Mouse (Mus musculus) intestine, embryonic 14.5 days (tissue): Measurements from ENCODE around the gene Krtap3-2. TPM values are rescaled to one million over a fixed set of nuclear protein-coding genes. Genes with fewer than 3 reads are reported as not detected.

Experiments used
- ATAC-seq: fragments of 200-750 bp; cut with Nextera tagmentation; replicated peaks from 2 replicates; pipeline ENCODE4 v1.8.0; 2017; ENCODE audit warnings: low read depth, moderate number of reproducible peaks, moderate TSS enrichment, moderate library complexity; ENCODE audit not compliant: low FRiP score, low TSS enrichment
- DNase-seq: peaks from one replicate; pipeline ENCODE4 v3.0.0-alpha.2; 2018; ENCODE audit warnings: low spot score
- H3K27ac ChIP-seq: fragments of 300-500 bp; sonication (generic); 2 replicates; pipeline ENCODE4 v1.5.1; 2014; ENCODE audit warnings: low read depth, mild to moderate bottlenecking, control low read depth
- H3K27me3 ChIP-seq: fragments of 300-500 bp; sonication (generic); replicated peaks from 2 replicates; pipeline ENCODE4 v1.6.1; 2014; ENCODE audit warnings: low read length, control low read depth; ENCODE audit not compliant: control insufficient read depth, insufficient read depth
- H3K36me3 ChIP-seq: fragments of 300-500 bp; sonication (generic); 2 replicates; pipeline ENCODE4 v1.6.1; 2014; ENCODE audit warnings: low read length, control low read depth; ENCODE audit not compliant: control insufficient read depth, insufficient read depth
- H3K4me1 ChIP-seq: fragments of 300-500 bp; sonication (generic); replicated peaks from 2 replicates; pipeline ENCODE4 v1.6.1; 2014; ENCODE audit warnings: low read length, control low read depth, mixed read lengths; ENCODE audit not compliant: control insufficient read depth, insufficient read depth
- H3K4me2 ChIP-seq: fragments of 300-500 bp; sonication (generic); 2 replicates; pipeline ENCODE4 v1.6.1; 2014; ENCODE audit warnings: low read length
- H3K4me3 ChIP-seq: fragments of 300-500 bp; sonication (generic); 2 replicates; pipeline ENCODE4 v1.5.1; 2014; ENCODE audit warnings: low read depth, low read length, control low read depth, mixed read lengths
- H3K9ac ChIP-seq: fragments of 300-500 bp; sonication (generic); 2 replicates; pipeline ENCODE4 v1.6.1; 2014; ENCODE audit warnings: mild to moderate bottlenecking, low read length
- H3K9me3 ChIP-seq: fragments of 300-500 bp; sonication (generic); 2 replicates; pipeline ENCODE4 v1.6.1; 2016; ENCODE audit warnings: low read length, control low read depth; ENCODE audit not compliant: control insufficient read depth
- WGBS: fragments of 180-500 bp; shearing (Covaris S2); extraction: QIAGEN DNeasy Blood & Tissue Kit; methylation state at CpG from one replicate; pipeline ENCODE4 v1.1.7; 2014; 5-methylcytosine and 5-hydroxymethylcytosine counted together
- polyA plus RNA-seq: library from polyadenylated mRNA; unstranded; fragments of >200 nt; fragmentation: Nextera tagmentation; extraction: Ambion mirVana; gene quantifications from 2 replicates; pipeline ENCODE4 v1.2.1, GENCODE M21; 2014

The Krtap3-2 gene
- polyA plus RNA-seq, 1 experiment from 2014 or later = not detected

DNA sequence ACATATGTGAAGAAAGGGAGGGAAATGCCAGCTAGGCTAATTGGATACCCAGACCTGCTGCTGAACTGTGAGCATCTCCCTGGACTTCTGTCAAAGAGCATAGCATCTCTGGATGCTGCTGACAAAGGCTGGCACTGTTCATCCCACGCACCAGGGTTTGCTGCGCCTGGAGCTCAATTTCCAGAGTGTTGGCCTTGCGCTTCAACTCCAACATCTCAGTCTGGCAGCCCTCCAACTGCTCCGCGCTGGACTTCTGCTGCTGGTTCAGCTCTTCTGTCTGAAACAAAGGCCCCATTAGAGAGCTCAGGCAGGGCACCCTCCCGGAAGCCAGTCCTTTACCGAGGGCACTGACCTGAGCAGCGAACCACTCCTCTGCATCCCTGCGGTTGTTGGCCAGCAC is 16.9 kb downstream of the Krtap3-2 start:
- 67% methylated on average over 9 of the region's 9 CpGs for WGBS
- Histone ChIP-seq H3K4me1 (no peaks in the 10 kb centered on the region), H3K27ac (no peak overlapping the region), H3K36me3 (no peaks in the 10 kb centered on the region), H3K9me3 (no peaks in the 10 kb centered on the region), H3K9ac (no peak overlapping the region), H3K27me3 (no peaks in the 10 kb centered on the region), H3K4me3 (no peak overlapping the region), H3K4me2 (no peak overlapping the region)
- ATAC-seq (no peak), DNase-seq (peak; percentile 57)

DNA sequence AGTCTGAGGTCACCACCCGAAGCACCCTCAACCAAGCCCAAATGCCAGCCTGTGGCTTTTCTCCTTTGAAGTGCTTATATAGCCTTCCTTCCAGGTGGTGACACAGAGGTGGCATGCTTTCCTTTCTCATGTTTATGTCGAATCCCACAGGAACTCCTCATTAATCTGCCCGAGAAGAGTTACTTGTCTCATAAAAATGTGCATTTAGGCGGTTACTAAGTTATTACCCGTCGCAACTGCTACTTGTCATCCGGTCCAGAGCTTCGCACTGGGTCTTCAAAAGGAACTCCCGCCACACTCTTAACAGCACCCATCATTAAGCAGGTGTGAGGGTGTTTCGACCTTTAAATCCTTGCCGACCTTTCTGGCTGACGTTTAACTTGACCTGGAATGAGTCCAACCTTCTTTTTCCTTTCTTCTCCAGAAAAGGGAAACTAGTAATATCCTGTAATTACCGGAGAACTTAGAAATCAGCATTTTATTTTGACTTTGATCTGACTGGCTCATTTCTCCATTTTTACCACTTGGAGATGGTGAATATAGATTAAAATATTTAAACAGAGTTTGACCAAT is 35.3 kb downstream of the Krtap3-2 start, which contains the start of gene Krt39:
Gene Krt39, minus strand, starts transcription at position 51 of the 573 bp plus-strand sequence.
- H3K27me3 ChIP-seq = no peaks in the 10 kb centered on the region
- H3K4me3 ChIP-seq = no peak within 1 kb of the TSS
- no peak within 1 kb of the TSS for H3K4me2 ChIP-seq
- no peaks in the 10 kb centered on the region for H3K36me3 ChIP-seq
- no peaks in the 10 kb centered on the region for H3K4me1 ChIP-seq
- ATAC-seq (no peak), DNase-seq (no peak)
- H3K9me3 ChIP-seq = no peaks in the 10 kb centered on the region
- no peak within 1 kb of the TSS for H3K27ac ChIP-seq
- H3K9ac ChIP-seq = no peak within 1 kb of the TSS
- WGBS = 68% methylated on average over 13 of the region's 13 CpGs

DNA sequence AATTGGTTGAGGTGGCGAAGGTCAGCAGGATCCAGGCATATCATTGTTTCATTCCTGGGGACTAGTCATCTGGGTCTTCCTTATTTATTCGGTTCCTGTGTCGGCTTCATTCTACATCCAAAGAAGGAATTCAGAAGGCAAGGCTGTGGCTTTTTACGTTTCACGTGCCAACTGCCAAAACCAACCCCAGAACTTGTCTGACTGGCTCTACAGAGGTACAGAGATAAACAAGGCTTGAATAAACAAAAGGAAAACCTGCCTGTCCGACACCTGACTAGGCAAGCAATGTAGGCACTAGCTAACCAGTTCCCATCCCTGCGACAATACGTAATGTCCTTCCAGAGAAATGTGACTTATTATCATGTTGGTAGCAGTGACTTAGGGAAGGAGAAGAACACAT is 42.6 kb downstream of the Krtap3-2 start:
- WGBS = 70% methylated on average over 8 of the region's 8 CpGs
- Histone ChIP-seq H3K9ac (no peak overlapping the region), H3K27me3 (no peaks in the 10 kb centered on the region), H3K4me2 (no peak overlapping the region), H3K4me3 (no peak overlapping the region), H3K36me3 (no peaks in the 10 kb centered on the region), H3K4me1 (no peaks in the 10 kb centered on the region), H3K9me3 (no peaks in the 10 kb centered on the region), H3K27ac (no peak overlapping the region)
- ATAC-seq = no peak
- no peak for DNase-seq

Other genes starting within 250 kb of the Krtap3-2 start
- gene Krt25, start 233.9 kb downstream of the Krtap3-2 start, polyA plus RNA-seq = 0.15 TPM in 1 of 2 replicates, not detected in the other
- 0.04 and 0.16 TPM in 2 replicates for gene Krt26, start 218.9 kb downstream of the Krtap3-2 start, polyA plus RNA-seq
- gene Krt27, start 205.7 kb downstream of the Krtap3-2 start, polyA plus RNA-seq = not detected in 2 replicates
- not detected in 2 replicates for gene Krt28, start 181.9 kb downstream of the Krtap3-2 start, polyA plus RNA-seq
- 26.2 and 28.5 TPM in 2 replicates for gene Krt10, start 167.5 kb downstream of the Krtap3-2 start, polyA plus RNA-seq
- not detected in 2 replicates for gene Krt12, start 134.6 kb downstream of the Krtap3-2 start, polyA plus RNA-seq
- 16.5 and 17.1 TPM in 2 replicates for gene Krt20, start 118.7 kb downstream of the Krtap3-2 start, polyA plus RNA-seq
- 6.0 and 9.2 TPM in 2 replicates for gene Krt23, start 63.7 kb downstream of the Krtap3-2 start, polyA plus RNA-seq
- gene Krt39, start 35.5 kb downstream of the Krtap3-2 start, polyA plus RNA-seq = not detected in 2 replicates
- not detected in 2 replicates for gene Krt40, start 13.7 kb downstream of the Krtap3-2 start, polyA plus RNA-seq
- gene Krtap3-3, start 6.0 kb downstream of the Krtap3-2 start, polyA plus RNA-seq = not detected in 2 replicates
- not detected in 2 replicates for gene Gm11939, start 2.6 kb upstream of the Krtap3-2 start, polyA plus RNA-seq
- gene Krtap3-1, start 9.8 kb upstream of the Krtap3-2 start, polyA plus RNA-seq = not detected in 2 replicates
- not detected in 2 replicates for gene Krtap1-5, start 24.2 kb upstream of the Krtap3-2 start, polyA plus RNA-seq
- not detected in 2 replicates for gene Krtap1-4, start 26.8 kb upstream of the Krtap3-2 start, polyA plus RNA-seq
- gene Krtap1-3, start 34.5 kb upstream of the Krtap3-2 start, polyA plus RNA-seq = not detected in 2 replicates
- gene Krtap9-3, start 41.3 kb upstream of the Krtap3-2 start, polyA plus RNA-seq = not detected in 2 replicates
- gene Gm11938, start 46.5 kb upstream of the Krtap3-2 start, polyA plus RNA-seq = not detected in 2 replicates
- gene Gm11937, start 53.3 kb upstream of the Krtap3-2 start, polyA plus RNA-seq = not detected in 2 replicates
- gene Krtap2-4, start 58.0 kb upstream of the Krtap3-2 start, polyA plus RNA-seq = not detected in 2 replicates
- not detected in 2 replicates for gene Gm11562, start 63.6 kb upstream of the Krtap3-2 start, polyA plus RNA-seq
- gene Krtap4-1, start 71.4 kb upstream of the Krtap3-2 start, polyA plus RNA-seq = not detected in 2 replicates
- gene Krtap4-2, start 78.2 kb upstream of the Krtap3-2 start, polyA plus RNA-seq = not detected in 2 replicates
- not detected in 2 replicates for gene Krtap4-7, start 87.2 kb upstream of the Krtap3-2 start, polyA plus RNA-seq
- not detected in 2 replicates for gene Gm11555, start 93.4 kb upstream of the Krtap3-2 start, polyA plus RNA-seq
- not detected in 2 replicates for gene Gm11563, start 102.1 kb upstream of the Krtap3-2 start, polyA plus RNA-seq
- gene Krtap4-6, start 109.1 kb upstream of the Krtap3-2 start, polyA plus RNA-seq = not detected in 2 replicates
- not detected in 2 replicates for gene Gm14190, start 133.9 kb upstream of the Krtap3-2 start, polyA plus RNA-seq
- not detected in 2 replicates for gene Gm14180, start 177.4 kb upstream of the Krtap3-2 start, polyA plus RNA-seq
- gene Gm11595, start 216.1 kb upstream of the Krtap3-2 start, polyA plus RNA-seq = not detected in 2 replicates
- gene Krtap4-8, start 223.9 kb upstream of the Krtap3-2 start, polyA plus RNA-seq = not detected in 2 replicates
- not detected in 2 replicates for gene Krtap4-9, start 228.3 kb upstream of the Krtap3-2 start, polyA plus RNA-seq
- gene Gm11596, start 236.6 kb upstream of the Krtap3-2 start, polyA plus RNA-seq = not detected in 2 replicates
- gene Gm11569, start 242.1 kb upstream of the Krtap3-2 start, polyA plus RNA-seq = not detected in 2 replicates
- not detected in 2 replicates for gene Gm11554, start 247.6 kb upstream of the Krtap3-2 start, polyA plus RNA-seq